Mouse (Mus musculus): ENCODE results near the gene Pptc7.

GRCm38 (mm10) chr5:122323523-122323922 lies 39.4 kb downstream of the Pptc7 start:
- no peak for TF ChIP-seq CTCF (IDR thresholded peaks at IDR 0.05; ENCODE audit: borderline replicate concordance, extremely low read depth, insufficient read depth, insufficient read length)
- TF ChIP-seq POLR2A (IDR thresholded peaks at IDR 0.05; ENCODE audit: borderline replicate concordance, extremely low read depth, insufficient read depth, insufficient read length, poor library complexity, severe bottlenecking), result no peak
